Mouse (Mus musculus) CH12.LX (cell line): Measurements from ENCODE around the gene Suclg2. TPM values are rescaled to one million over a fixed set of nuclear protein-coding genes. Genes with fewer than 3 reads are reported as not detected.
A peak's percentile ranks its signal among the peaks of the same experiment; 100 is the strongest.

Experiments used
- DNase-seq: peaks from one replicate; pipeline ENCODE4 v3.0.0-alpha.2; 2013; ENCODE audit errors: extremely low read depth
- H3K27ac ChIP-seq: 2 replicates; pipeline ENCODE4 v1.5.1; 2012; ENCODE audit warnings: low read depth, mild to moderate bottlenecking, control low read depth, moderate library complexity; ENCODE audit not compliant: insufficient read depth
- H3K27me3 ChIP-seq: replicated peaks from 2 replicates; pipeline ENCODE3; 2012; ENCODE audit warnings: inconsistent platforms
- H3K36me3 ChIP-seq, 2 experiments: replicated peaks in 1 of 2; 2 replicates each; pipeline versions ENCODE3 to v1.6.1; 2012; ENCODE audit warnings: inconsistent platforms in 1 of 2, low read length in 1 of 2, mild to moderate bottlenecking in 1 of 2, mixed read lengths in 1 of 2, moderate library complexity in 1 of 2; ENCODE audit not compliant: control insufficient read depth in 1 of 2, insufficient read depth in 1 of 2
- H3K4me1 ChIP-seq, 2 experiments: 2 replicates each; pipeline ENCODE4 v1.6.1; 2012; ENCODE audit warnings: inconsistent platforms in 1 of 2, moderate library complexity in 1 of 2; ENCODE audit not compliant: insufficient read depth in 2 of 2, control insufficient read depth in 1 of 2
- H3K4me2 ChIP-seq: 2 replicates; pipeline ENCODE4 v1.6.1; 2012; ENCODE audit warnings: low read depth, mild to moderate bottlenecking, control low read depth; ENCODE audit not compliant: poor library complexity, insufficient read depth, severe bottlenecking
- H3K4me3 ChIP-seq, 3 experiments: fragments of 150-350 bp in 1 of 3; sonication (generic) in 1 of 3; replicated peaks in 1 of 3; 2 replicates each; pipeline versions ENCODE3 to v1.5.1; 2011 to 2012; ENCODE audit warnings: low read depth in 2 of 3, low read length in 2 of 3, mild to moderate bottlenecking in 2 of 3, moderate library complexity in 2 of 3, control low read depth in 1 of 3, improper control_type of control experiment in 1 of 3, inconsistent platforms in 1 of 3, mixed read lengths in 1 of 3; ENCODE audit not compliant: poor library complexity in 1 of 3
- H3K79me2 ChIP-seq: replicated peaks from 2 replicates; pipeline ENCODE4 v1.6.1; 2012; ENCODE audit warnings: mild to moderate bottlenecking, moderate library complexity; ENCODE audit not compliant: control insufficient read depth, poor library complexity, insufficient read depth, severe bottlenecking; ENCODE audit errors: extremely low read depth
- H3K9ac ChIP-seq: 2 replicates; pipeline ENCODE4 v1.6.1; 2012; ENCODE audit warnings: low read depth, mild to moderate bottlenecking, control low read depth, moderate library complexity; ENCODE audit not compliant: insufficient read depth
- H3K9me3 ChIP-seq: replicated peaks from 2 replicates; pipeline ENCODE3; 2012; ENCODE audit warnings: low read length, inconsistent platforms, mixed read lengths
- BHLHE40 ChIP-seq: IDR thresholded peaks from 2 replicates; pipeline ENCODE4 v1.6.1; 2011; ENCODE audit warnings: mild to moderate bottlenecking, low read depth, low read length, improper control_type of control experiment
- CHD1 ChIP-seq: IDR thresholded peaks from 2 replicates; pipeline ENCODE4 v1.6.1; 2012; ENCODE audit warnings: low read depth, low read length, improper control_type of control experiment, inconsistent platforms
- CHD2 ChIP-seq: IDR thresholded peaks from 2 replicates; pipeline ENCODE4 v1.6.1; 2011; ENCODE audit warnings: low read length, improper control_type of control experiment
- CTCF ChIP-seq, 2 experiments: IDR thresholded peaks in 1 of 2; conservative IDR thresholded peaks in 1 of 2; 2 replicates each; pipeline ENCODE4 v1.5.1; 2011 to 2012; ENCODE audit warnings: low read depth in 2 of 2, low read length in 2 of 2, improper control_type of control experiment in 1 of 2, inconsistent platforms in 1 of 2, mild to moderate bottlenecking in 1 of 2, moderate library complexity in 1 of 2
- E2F4 ChIP-seq: IDR thresholded peaks from 2 replicates; pipeline ENCODE4 v1.6.1; 2011; ENCODE audit warnings: low read depth, low read length, improper control_type of control experiment; ENCODE audit not compliant: insufficient replicate concordance
- EP300 ChIP-seq: IDR thresholded peaks from 2 replicates; pipeline ENCODE4 v1.6.1; 2011; ENCODE audit warnings: low read length, improper control_type of control experiment
- ETS1 ChIP-seq: conservative IDR thresholded peaks from 2 replicates; pipeline ENCODE4 v1.6.1; 2012; ENCODE audit warnings: low read depth, mild to moderate bottlenecking, inconsistent platforms, low read length, improper control_type of control experiment, moderate library complexity
- GABPA ChIP-seq: IDR thresholded peaks from 2 replicates; pipeline ENCODE4 v1.6.1; 2012; ENCODE audit warnings: low read depth, low read length, improper control_type of control experiment, inconsistent platforms; ENCODE audit not compliant: insufficient replicate concordance
- HCFC1 ChIP-seq: IDR thresholded peaks from 2 replicates; pipeline ENCODE4 v1.6.1; 2012; ENCODE audit warnings: low read depth, mild to moderate bottlenecking, inconsistent platforms, low read length, improper control_type of control experiment
- IRF4 ChIP-seq: IDR thresholded peaks from 2 replicates; pipeline ENCODE4 v1.6.1; 2014; ENCODE audit warnings: low read depth, mild to moderate bottlenecking, inconsistent platforms, low read length, improper control_type of control experiment
- JUN ChIP-seq: IDR thresholded peaks from 2 replicates; pipeline ENCODE4 v1.6.1; 2011; ENCODE audit warnings: low read depth, mild to moderate bottlenecking, low read length, improper control_type of control experiment, moderate library complexity; ENCODE audit not compliant: insufficient read depth
- JUND ChIP-seq: conservative IDR thresholded peaks from 2 replicates; pipeline ENCODE4 v1.6.1; 2011; ENCODE audit warnings: low read depth, low read length, improper control_type of control experiment
- KAT2A ChIP-seq: IDR thresholded peaks from 2 replicates; pipeline ENCODE4 v1.6.1; 2012; ENCODE audit warnings: low read length, improper control_type of control experiment, inconsistent platforms; ENCODE audit not compliant: insufficient replicate concordance
- MAFK ChIP-seq: IDR thresholded peaks from 2 replicates; pipeline ENCODE4 v1.6.1; 2011; ENCODE audit warnings: low read length, improper control_type of control experiment; ENCODE audit not compliant: insufficient replicate concordance
- MAX ChIP-seq: IDR thresholded peaks from 2 replicates; pipeline ENCODE4 v1.6.1; 2011; ENCODE audit warnings: low read length, improper control_type of control experiment
- MEF2A ChIP-seq: IDR thresholded peaks from 2 replicates; pipeline ENCODE4 v1.6.1; 2014; ENCODE audit warnings: low read depth, mild to moderate bottlenecking, inconsistent platforms, low read length, improper control_type of control experiment, borderline replicate concordance
- MXI1 ChIP-seq: IDR thresholded peaks from 2 replicates; pipeline ENCODE4 v1.6.1; 2011; ENCODE audit warnings: mild to moderate bottlenecking, low read depth, low read length, improper control_type of control experiment
- MYC ChIP-seq: IDR thresholded peaks from 2 replicates; pipeline ENCODE4 v1.6.1; 2011; ENCODE audit warnings: low read depth, mild to moderate bottlenecking, improper control_type of control experiment, low read length
- NELFE ChIP-seq: IDR thresholded peaks from 2 replicates; pipeline ENCODE4 v1.6.1; 2011; ENCODE audit warnings: low read depth, low read length, improper control_type of control experiment
- NRF1 ChIP-seq: IDR thresholded peaks from 2 replicates; pipeline ENCODE4 v1.6.1; 2014; ENCODE audit warnings: low read depth, mild to moderate bottlenecking, inconsistent platforms, low read length, improper control_type of control experiment, moderate library complexity
- PAX5 ChIP-seq: IDR thresholded peaks from 2 replicates; pipeline ENCODE4 v1.6.1; 2012; ENCODE audit warnings: low read length, inconsistent platforms, mixed read lengths
- POLR2A ChIP-seq: IDR thresholded peaks from 2 replicates; pipeline ENCODE4 v1.6.1; 2011; ENCODE audit warnings: low read depth, mild to moderate bottlenecking, improper control_type of control experiment, low read length
- POLR2AphosphoS2 ChIP-seq: IDR thresholded peaks from 2 replicates; pipeline ENCODE4 v1.6.1; 2011; ENCODE audit warnings: low read depth, low read length, improper control_type of control experiment
- RAD21 ChIP-seq: IDR thresholded peaks from 2 replicates; pipeline ENCODE4 v1.6.1; 2011; ENCODE audit warnings: low read depth, mild to moderate bottlenecking, low read length, improper control_type of control experiment, moderate library complexity
- RCOR1 ChIP-seq: conservative IDR thresholded peaks from 2 replicates; pipeline ENCODE4 v1.6.1; 2012; ENCODE audit warnings: low read depth, mild to moderate bottlenecking, inconsistent platforms, low read length, improper control_type of control experiment
- SIN3A ChIP-seq: IDR thresholded peaks from 2 replicates; pipeline ENCODE4 v1.6.1; 2012; ENCODE audit warnings: low read length, improper control_type of control experiment, inconsistent platforms
- SMC3 ChIP-seq: IDR thresholded peaks from 2 replicates; pipeline ENCODE4 v1.6.1; 2011; ENCODE audit warnings: low read depth, low read length, improper control_type of control experiment
- TBP ChIP-seq: conservative IDR thresholded peaks from 2 replicates; pipeline ENCODE4 v1.6.1; 2011; ENCODE audit warnings: low read depth, low read length, improper control_type of control experiment
- TCF12 ChIP-seq: IDR thresholded peaks from 2 replicates; pipeline ENCODE4 v1.6.1; 2014; ENCODE audit warnings: low read depth, mild to moderate bottlenecking, inconsistent platforms, low read length, improper control_type of control experiment
- UBTF ChIP-seq: IDR thresholded peaks from 2 replicates; pipeline ENCODE4 v1.6.1; 2012; ENCODE audit warnings: low read depth, mild to moderate bottlenecking, inconsistent platforms, low read length, improper control_type of control experiment, moderate library complexity
- USF1 ChIP-seq: IDR thresholded peaks from 2 replicates; pipeline ENCODE4 v1.6.1; 2014; ENCODE audit warnings: low read depth, mild to moderate bottlenecking, inconsistent platforms, low read length, improper control_type of control experiment
- USF2 ChIP-seq: conservative IDR thresholded peaks from 2 replicates; pipeline ENCODE4 v1.6.1; 2011; ENCODE audit warnings: low read depth, low read length, improper control_type of control experiment
- ZC3H11A ChIP-seq: IDR thresholded peaks from 2 replicates; pipeline ENCODE4 v1.6.1; 2012; ENCODE audit warnings: low read depth, mild to moderate bottlenecking, inconsistent platforms, low read length, improper control_type of control experiment
- ZKSCAN1 ChIP-seq: IDR thresholded peaks from 2 replicates; pipeline ENCODE4 v1.6.1; 2012; ENCODE audit warnings: low read depth, inconsistent platforms, low read length, improper control_type of control experiment, borderline replicate concordance
- dilution Hi-C: fragments of 300-500 bp; cut with MboI; formaldehyde crosslinking; loops from 2 replicates; pipeline ENCODE4 v1.14.3; 2020; ENCODE audit warnings: low sequenced_read_pairs; ENCODE audit not compliant: extremely low pct_unique_long_range_greater_than_20kb, extremely low pct_ligation_motif_present
- in situ Hi-C: fragments of 300-500 bp; cut with MboI; formaldehyde crosslinking; loops from 3 replicates; pipeline ENCODE4 v1.14.3; 2019; ENCODE audit warnings: low sequenced_read_pairs, low pct_ligation_motif_present, low pct_unique_long_range_greater_than_20kb, mixed read lengths
- polyA plus RNA-seq: library from polyadenylated mRNA; unstranded; fragments of >175 nt; gene quantifications from 2 replicates; pipeline ENCODE4 v1.2.1, GENCODE M21; 2012; ENCODE audit warnings: low read depth; ENCODE audit not compliant: insufficient read length
- total RNA-seq, 2 experiments: library from RNA; depleted of rRNA; stranded (reverse); fragments of 300-350 nt in 1 of 2; fragments of >200 nt in 1 of 2; gene quantifications; 2 replicates each; pipeline ENCODE4 v1.2.3; 2012 to 2014

The Suclg2 gene
- total and polyA plus RNA-seq, 3 experiments, result 46.5 to 86.2 (median 48.3) TPM

DNA sequence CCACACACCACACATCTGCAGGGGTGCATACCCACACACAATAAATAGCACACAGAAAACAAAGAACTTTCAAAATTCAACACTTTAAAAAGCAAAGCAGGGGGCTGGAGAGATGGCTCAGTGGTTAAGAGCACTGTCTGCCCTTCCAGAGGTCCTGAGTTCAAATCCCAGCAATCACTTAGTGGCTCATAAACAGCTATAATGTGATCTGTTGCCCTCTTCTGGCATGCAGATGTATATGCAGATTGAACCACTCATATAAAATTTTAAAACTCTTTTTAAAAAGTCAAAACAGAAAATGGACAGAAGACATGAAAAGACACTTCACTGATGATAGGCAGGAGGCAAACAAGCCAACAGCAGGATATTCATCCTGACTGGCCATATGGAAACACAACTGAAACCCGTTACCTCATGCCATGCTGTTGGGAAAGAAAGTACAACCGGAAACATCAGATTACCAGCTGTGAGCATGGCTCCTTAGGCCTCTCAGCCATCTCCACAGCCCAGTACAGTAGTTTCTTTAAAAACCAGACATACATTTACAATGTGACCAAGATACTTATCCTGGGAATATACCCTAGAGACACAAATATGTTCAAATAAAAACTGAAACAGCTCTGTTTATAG, 17.5 kb downstream of the Suclg2 start:
- Histone ChIP-seq H3K4me3 (no peak overlapping the region), H3K27me3 (no peaks in the 10 kb centered on the region), H3K79me2 (peaks cover 2% of the 10 kb centered on the region), H3K9me3 (no peaks in the 10 kb centered on the region), H3K9ac (no peak overlapping the region), H3K4me2 (no peak overlapping the region), H3K36me3 (peaks cover 0 to 45% of the 10 kb centered on the region in 2 experiments), H3K4me1 (peaks cover 11 to 28% of the 10 kb centered on the region in 2 experiments), H3K27ac (no peak overlapping the region)
- dilution Hi-C loops (no loop called here), in situ Hi-C loops (no loop called here)
- TF ChIP-seq CHD2 (no peak), HCFC1 (no peak), IRF4 (no peak), JUND (no peak), POLR2A (no peak), NRF1 (no peak), CHD1 (no peak), PAX5 (no peak), MAX (no peak), ETS1 (peak; percentile 59), USF2 (no peak), EP300 (peak; percentile 68), RCOR1 (no peak), TBP (no peak), UBTF (no peak), E2F4 (no peak), ZKSCAN1 (no peak), POLR2AphosphoS2 (no peak), ZC3H11A (no peak), MEF2A (no peak), CTCF (conservative IDR thresholded peaks at IDR 0.05 in 1 of 2, IDR thresholded peaks at IDR 0.05 in 1 of 2; ENCODE audit: low read depth in 2 of 2, low read length in 2 of 2) (peak in 1 of 2 experiments; percentile 26; a peak in 1 of 4 replicates), BHLHE40 (no peak; the same call in 1 of the 2 replicates), SMC3 (no peak), JUN (peak; percentile 60; the same call in 1 of the 2 replicates), USF1 (no peak), MYC (0 out of 2 replicates have a peak, but pooled peaks have one; percentile 44), GABPA (no peak), KAT2A (no peak), RAD21 (no peak; the same call in none of the 2 replicates), MAFK (no peak), TCF12 (no peak), NELFE (no peak), MXI1 (no peak), SIN3A (no peak)
- DNase-seq, result peak; percentile 17
